Mouse (Mus musculus) cerebellum, postnatal 25 days (tissue): ENCODE results near the gene Gng13.
"Not testable (repeated sequence)": the region's sequence is repeated elsewhere in the genome, so short reads cannot be mapped to it uniquely, and the experiment has no call there.

ENCODE experiments used
- DNase-seq, 2 experiments: peaks; one replicate each; pipeline ENCODE4 v3.0.0; 2021; ENCODE audit warnings: mixed read lengths in 2 of 2

Gene Gng13

DNA sequence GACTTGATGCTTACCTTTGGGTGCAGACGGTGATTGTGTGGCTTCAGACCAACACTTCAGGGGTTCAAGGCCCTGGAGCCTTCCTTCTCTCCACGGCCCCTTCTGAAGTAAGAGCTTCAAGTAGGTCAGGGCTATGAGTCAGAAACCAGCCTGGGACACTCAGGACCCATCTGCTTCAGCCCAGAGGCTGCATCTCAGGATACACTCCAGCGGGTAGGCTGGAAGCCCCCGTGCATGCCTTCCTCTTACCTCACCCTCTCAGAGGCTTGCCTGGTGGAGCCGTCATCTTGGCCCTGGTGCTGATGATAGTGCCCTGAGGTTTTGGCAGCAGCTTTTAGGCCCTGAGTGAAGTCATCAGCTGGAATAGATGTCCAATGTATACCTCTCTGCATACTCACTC lies 18.3 kb downstream of the Gng13 start:
- DNase-seq = no peak

DNA sequence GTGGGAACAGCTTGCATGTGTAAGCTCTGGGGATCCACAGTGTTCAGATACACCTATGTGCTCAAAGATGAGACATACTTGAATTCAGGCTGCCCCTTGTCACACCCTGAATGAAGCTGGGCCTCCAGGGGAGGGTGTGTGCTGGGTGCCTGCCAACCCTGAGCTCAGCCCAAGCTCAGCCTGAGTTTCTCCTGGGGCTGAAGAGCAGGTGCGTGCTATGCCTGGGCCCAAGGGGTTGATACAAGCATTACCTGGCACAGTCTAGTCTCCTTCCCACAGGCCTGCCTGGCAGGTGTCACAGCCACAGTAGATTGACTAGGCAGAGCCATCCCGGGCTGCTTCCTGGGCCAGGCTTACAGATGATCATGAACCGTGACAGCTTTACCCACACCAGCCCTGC lies 18.8 kb downstream of the Gng13 start, which contains the start of gene Mslnl:
Gene Mslnl, plus strand, starts transcription at position 298 of the 400 bp plus-strand sequence.
- no peak for DNase-seq

DNA sequence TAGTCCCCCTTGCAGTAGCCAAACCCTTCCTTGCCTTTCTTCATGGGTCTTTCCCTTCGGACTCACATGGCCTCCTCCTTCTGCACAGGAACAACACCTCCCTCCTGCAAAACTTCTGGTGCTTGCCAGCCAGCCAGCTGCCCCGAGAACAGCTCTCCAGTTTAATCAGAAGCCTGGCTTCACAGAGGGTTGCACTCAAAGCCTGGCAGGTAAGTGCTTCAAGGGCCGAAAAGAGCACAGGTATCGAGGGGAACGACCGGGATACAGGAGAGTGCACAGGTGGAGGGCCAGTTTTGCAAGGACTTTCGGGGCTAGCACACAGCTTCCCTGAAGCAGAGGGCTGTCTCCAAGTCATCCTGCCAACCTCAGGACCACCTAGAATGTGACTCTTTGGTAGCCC lies 21.9 kb downstream of the Gng13 start:
- DNase-seq = no peak

DNA sequence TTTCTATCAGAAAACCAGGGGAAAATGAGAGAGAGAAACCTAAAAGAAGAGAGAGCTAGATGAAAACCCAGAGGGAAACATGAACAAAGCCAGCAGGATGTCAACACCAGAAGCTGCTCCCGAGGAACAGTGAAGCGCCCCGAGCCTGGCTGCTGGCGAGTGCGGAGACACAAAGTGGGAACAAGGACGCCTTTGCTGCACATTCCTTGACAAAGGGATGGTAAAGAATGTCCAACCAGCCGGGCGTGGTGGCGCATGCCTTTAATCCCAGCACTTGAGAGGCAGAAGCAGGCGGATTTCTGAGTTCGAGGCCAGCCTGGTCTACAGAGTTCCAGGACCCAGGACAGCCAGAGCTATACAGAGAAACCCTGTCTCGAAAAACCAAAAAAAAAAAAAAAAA lies 24.5 kb downstream of the Gng13 start:
- DNase-seq = not testable (repeated sequence)

DNA sequence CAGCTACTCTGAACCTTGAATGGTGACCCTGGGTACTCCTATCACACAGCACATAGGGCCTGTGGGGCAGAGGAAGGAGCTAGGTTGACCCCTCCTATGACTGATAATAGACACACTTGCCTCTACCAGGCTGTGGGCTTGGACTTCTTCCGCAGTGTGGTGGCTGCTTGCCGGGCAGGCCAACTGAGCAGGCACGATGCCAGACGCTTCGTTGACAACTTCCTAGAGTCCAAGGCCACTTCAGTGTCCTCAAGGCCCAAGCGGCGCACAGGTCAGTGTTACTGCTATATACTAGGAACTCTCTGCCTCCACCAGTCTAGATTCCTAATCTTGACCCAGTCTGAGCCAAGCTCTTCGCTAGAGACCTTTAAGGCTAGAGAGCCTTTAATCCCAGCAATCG lies 26.9 kb downstream of the Gng13 start:
- DNase-seq = no peak

DNA sequence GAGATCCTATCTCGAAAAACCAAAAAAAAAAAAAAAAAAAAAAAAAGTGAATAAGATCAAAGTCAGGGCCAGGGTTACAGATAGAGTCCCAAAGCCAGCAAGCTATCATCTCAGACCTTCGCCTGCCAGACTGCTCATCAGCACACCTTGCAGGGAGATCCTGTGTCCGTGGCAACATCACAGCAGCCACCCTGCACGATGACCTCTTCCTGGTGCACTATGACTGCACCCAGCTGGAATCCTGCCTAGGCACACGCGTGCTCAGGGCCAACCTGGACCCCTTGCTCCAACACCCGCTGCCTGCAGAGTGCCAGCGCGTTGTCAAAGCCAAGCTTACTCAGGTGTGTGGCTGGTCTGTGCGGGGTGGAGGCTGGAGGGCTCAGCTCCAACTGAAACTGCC lies 27.3 kb downstream of the Gng13 start:
- DNase-seq = no peak

DNA sequence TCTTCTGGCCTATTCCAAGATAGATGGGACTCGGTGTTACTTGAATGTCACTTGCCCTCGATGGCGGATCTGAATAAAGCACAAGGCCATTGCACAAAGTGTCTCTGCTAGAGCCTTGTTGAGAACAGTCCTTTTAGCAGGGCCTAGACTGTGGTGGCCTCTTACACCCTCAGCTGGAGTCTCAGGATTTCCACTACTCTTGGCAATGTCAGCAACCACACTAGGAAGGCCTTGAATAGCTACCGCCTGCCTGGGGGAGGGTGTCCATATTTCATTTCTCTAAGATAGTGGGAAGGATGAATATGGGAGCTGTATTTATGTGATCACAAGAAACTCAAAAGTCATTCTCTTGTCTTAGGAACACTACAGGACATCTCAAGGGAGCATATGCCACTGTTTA lies 31.3 kb downstream of the Gng13 start:
- DNase-seq = no peak

DNA sequence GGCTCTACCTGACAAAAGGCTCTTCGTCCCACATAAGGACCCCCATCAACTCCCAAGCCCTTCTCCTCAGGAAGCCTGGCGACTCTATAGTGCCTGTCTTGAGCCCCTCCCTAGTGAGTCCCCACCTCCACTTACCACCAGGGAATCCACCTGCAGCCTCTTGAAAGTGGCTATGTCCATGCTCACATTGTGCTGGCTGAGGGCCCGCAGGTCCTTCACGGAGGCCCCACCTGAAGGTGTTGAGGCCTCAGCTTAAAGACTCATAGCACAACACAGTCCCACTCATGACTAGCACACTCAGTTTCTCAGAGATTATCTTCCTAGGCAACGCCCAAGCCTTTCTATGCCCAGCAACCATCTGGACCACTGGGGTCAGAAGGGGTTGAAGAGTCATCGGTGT lies 32.3 kb downstream of the Gng13 start:
- no peak for DNase-seq

DNA sequence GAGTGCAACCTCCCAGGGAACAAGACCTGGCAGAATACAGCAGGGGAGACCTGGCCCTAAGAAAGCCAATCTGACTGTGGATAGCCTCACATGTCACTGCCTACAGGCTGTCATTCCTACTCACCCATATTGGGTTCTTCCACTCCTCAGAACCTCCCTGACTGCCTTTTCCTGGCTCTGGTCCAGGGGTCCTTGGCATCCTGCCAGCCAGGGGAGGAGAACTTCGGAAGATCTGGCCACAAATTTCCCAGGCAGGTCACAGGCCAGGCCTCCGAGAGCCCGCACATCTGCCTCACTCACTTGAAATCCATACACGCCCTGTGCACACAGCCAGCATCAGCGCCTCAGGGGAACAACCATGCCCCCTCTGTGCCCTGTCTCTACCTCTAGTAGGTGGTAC lies 34.5 kb downstream of the Gng13 start:
- DNase-seq = peak in 1 of 2 experiments; percentile 45

DNA sequence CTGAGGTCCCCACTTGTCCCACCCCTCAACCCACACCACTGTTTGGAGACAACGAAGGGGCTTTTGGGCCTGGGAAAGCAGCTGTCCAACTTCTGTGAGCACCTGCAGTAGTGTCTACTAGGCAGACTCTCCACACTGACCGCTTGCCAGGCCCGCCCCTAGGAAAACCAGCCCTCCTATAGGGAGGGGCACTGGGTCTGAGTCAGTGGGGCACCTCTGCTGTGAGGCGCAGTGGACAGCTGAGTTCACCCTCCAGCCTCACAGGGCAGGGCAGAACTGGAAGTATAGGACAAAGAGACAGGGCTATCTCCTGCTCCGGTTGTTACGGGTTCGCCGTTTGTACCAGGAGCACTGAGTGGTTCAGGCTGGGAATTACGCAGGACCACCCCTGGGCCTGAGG lies 37.3 kb downstream of the Gng13 start, which contains the start of gene Msln:
Gene Msln, minus strand, starts transcription at position 138 of the 400 bp plus-strand sequence.
- no peak for DNase-seq

DNA sequence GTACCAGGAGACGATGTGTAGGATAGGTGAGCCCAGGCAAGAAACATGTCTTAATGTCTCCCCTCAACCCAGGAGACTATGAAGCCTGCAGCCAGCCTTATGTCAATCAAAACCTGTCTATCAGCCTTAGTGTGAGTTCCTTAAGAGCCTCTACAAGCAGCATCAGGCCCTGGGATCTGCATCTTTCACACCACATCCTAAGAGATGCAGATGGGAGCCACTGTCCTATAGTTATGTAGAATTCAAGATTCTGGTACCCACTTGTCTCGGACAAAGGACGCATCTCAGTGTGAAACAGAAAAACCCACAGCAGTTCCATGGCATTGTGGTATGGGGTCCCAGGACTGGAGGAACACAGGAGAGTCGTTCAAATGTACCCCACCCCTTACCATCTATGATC lies 38.1 kb downstream of the Gng13 start:
- DNase-seq = no peak

DNA sequence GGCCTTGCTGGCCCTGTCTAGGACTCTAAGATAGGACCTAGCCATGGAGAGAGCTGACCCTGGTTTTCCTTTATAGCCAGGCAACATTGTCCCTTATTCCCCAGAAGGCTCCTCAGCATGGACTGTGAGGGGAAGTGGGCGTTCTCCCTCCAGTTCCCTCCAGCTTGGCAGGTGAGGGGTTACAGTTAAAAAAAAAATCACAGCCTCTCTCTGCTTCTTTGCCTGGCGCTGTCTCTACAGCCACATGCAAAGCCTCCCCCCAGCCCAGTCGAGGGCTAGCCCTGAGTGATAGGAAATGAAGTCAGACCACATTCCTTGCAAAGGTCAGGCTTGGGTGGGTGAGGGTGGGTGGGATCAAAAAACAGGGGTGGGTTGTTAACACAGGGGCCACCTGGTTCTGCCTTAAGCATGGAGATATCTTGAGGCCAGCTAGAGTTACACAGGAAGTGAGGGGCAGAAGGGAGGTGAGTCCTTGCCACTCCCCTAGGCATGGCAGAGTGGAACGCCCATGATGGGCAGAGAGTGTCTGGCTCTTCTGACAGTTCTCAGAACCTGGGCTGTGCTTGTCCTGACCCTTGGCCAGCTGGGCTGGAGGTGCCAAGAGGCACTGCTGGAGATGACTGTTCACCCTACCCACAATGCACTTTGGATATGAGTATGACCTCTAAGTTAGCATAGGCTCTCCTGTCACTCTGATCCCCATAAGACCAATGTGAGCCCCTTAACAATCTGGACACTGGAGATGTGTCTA lies 38.8 kb downstream of the Gng13 start:
- no peak for DNase-seq

DNA sequence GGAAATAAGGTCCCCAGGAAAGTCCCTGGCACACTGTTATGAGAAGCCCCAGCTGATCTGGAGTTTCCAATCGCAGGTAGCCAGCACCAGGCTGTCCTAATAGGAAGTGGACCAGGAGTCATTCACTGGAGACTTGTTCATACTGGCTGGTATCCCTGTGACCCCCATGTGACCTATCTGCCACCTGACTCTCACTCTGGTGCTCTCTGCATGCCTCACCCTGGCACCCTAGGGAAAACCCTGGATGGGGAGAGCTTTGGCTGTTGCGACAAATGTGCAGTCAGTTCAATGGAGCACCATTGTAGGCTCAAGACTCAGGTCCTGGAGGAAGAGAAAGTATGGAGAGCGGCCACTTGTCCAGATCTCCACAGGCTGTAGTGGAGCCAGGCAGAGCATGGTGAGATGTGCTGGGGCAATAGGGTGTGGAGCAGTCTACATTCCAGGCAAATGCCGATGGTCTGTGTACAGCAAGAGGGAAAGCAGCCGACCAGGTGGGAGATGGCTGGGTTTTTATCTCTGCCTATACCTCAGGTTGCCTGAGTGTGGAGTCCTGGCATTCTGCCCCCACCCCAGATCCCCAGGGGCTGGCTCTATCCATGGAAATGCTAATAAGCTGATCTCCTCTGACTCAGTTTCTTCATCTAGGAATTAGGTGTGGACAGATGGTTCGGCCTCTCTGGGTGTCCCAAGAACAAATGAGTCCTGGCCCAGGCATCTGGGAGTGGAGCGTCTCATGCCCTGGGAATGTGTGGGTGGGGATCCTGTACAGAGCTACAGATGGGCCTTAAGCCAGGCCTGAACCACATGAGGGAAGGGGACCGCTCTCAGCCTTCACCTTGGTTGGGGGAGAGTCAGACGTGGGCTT lies 39.6 kb downstream of the Gng13 start:
- DNase-seq = no peak

DNA sequence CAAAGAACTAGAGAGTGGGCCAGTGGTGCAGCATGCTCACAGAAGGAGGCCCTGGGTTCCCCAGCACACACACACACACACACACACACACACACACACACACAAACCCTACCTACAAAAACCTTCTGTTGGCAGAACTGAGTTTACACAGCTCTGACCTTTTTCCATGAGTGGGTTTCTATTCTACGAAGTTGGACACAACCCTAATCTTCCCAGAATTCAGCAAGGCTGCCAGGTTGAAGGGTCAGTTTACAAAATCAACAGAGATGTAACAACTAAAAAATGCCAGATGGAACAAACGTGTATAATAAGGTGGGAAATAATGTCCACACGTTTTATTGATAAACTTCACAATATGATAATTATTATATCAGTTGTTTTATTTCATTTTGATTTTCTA lies 40.7 kb downstream of the Gng13 start:
- no peak for DNase-seq

DNA sequence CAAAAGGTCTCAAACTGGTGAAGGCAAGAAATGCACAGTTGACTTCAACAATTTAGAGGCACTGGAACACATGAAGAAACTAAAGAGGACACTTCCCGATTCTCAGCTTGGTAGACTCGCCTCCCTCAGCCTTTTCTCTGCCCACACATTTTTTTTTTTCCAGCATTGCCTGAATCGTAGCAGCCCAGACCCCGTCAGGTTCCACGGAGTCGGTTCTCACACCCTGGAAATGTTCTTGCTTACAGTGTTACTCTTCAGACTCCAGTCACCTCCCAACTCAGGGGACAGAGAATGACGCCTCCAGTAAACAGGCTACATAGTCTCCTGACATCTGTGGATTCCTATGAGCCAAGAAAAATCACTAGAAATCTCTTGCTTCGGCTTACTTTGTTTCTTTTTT lies 43.2 kb downstream of the Gng13 start:
- DNase-seq = no peak

DNA sequence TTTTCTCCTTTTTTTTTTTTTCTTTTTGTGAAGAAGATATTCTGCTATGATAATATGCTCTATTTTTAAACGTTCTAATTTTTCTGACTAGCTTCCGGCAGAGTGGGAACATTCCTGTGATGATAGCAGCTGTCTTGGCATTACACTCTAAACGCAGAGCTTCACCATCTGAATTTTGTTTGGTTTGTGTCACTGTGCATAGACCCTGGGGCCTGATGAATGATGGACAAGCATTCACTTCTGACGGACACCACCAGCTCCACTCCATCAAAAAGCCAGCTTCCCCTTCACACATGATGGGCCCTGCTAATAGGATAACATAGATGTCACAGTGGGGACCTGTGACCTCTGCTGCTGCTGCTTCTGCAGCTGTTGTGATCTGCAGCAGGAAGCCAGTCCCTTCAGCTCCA lies 44.6 kb downstream of the Gng13 start:
- DNase-seq = no peak

DNA sequence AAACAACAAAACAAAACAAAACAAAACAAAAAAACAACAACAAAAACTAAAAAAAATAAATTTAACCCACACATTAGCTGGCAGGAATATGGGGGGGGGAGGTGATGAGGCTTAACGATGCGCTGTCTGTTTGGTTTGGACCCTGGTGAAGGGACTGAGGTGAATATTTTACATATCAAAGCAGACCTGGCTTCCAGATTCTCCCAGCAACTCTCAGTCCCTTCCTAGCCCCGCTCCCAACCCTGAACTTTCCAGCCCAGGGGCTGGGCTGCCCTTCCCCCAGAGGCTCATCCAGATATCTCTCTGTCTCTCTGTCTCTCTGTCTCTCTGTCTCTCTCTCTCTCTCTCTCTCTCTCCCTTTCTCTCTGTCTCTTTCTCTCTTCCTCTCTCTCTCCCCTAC lies 45.6 kb downstream of the Gng13 start:
- no peak for DNase-seq

DNA sequence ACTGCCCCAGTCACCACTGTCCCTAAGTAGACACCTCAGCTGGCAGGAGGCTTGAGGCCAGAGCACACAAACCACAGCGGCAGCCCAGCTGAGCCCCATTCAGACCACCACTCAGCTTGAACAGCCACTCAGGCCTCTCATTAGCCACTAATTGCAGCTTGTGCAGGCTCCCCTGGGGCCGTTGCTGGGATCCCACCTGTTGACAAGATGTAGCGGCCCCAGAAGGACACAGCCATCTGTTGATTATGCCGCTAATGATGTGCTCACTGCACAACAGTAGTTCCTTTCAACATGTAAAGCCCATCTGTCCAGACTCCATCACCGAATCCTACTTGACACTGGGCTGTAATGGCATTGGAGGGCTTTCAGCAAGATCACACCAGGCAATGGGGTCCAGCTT lies 48.9 kb downstream of the Gng13 start:
- DNase-seq = no peak
